Mouse (Mus musculus) neural tube, embryonic 12.5 days (tissue): ENCODE measurements around the gene Cmtm4. TPM values are rescaled to one million over a fixed set of nuclear protein-coding genes. Genes with fewer than 3 reads are reported as not detected.
"Not testable (repeated sequence)": the region's sequence is repeated elsewhere in the genome, so short reads cannot be mapped to it uniquely, and the experiment has no call there.

Source experiments
- ATAC-seq: fragments of 200-750 bp; cut with Nextera tagmentation; 2 replicates; pipeline ENCODE4 v1.8.0; 2017; ENCODE audit warnings: low read depth, mild to moderate bottlenecking, moderate TSS enrichment, moderate library complexity; ENCODE audit not compliant: low FRiP score
- H3K27ac ChIP-seq: fragments of 300-500 bp; sonication (generic); 2 replicates; pipeline ENCODE4 v1.5.1; 2016
- H3K27me3 ChIP-seq: fragments of 300-500 bp; sonication (generic); replicated peaks from 2 replicates; pipeline ENCODE4 v1.6.1; 2016; ENCODE audit warnings: mild to moderate bottlenecking
- H3K36me3 ChIP-seq: fragments of 300-500 bp; sonication (generic); 2 replicates; pipeline ENCODE4 v1.6.1; 2016; ENCODE audit warnings: mild to moderate bottlenecking
- H3K4me1 ChIP-seq: fragments of 300-500 bp; sonication (generic); 2 replicates; pipeline ENCODE4 v1.6.1; 2016
- H3K4me2 ChIP-seq: fragments of 300-500 bp; sonication (generic); replicated peaks from 2 replicates; pipeline ENCODE4 v1.6.1; 2016; ENCODE audit warnings: mild to moderate bottlenecking
- H3K4me3 ChIP-seq: fragments of 300-500 bp; sonication (generic); 2 replicates; pipeline ENCODE4 v1.5.1; 2016
- H3K9ac ChIP-seq: fragments of 300-500 bp; sonication (generic); 2 replicates; pipeline ENCODE4 v1.6.1; 2016; ENCODE audit warnings: mild to moderate bottlenecking
- H3K9me3 ChIP-seq: fragments of 300-500 bp; sonication (generic); 2 replicates; pipeline ENCODE4 v1.6.1; 2016; ENCODE audit warnings: mild to moderate bottlenecking
- WGBS: fragments of 180-500 bp; shearing (Covaris S2); methylation state at CpG from one replicate; pipeline ENCODE4 v1.1.7; 2016; 5-methylcytosine and 5-hydroxymethylcytosine counted together
- polyA plus RNA-seq: library from polyadenylated mRNA; unstranded; fragments of >200 nt; fragmentation: Nextera tagmentation; extraction: Ambion mirVana; gene quantifications from 2 replicates; pipeline ENCODE4 v1.2.1, GENCODE M21; 2016

Cmtm4 gene
- polyA plus RNA-seq, 1 experiment from 2014 or later = 2.3 TPM

DNA sequence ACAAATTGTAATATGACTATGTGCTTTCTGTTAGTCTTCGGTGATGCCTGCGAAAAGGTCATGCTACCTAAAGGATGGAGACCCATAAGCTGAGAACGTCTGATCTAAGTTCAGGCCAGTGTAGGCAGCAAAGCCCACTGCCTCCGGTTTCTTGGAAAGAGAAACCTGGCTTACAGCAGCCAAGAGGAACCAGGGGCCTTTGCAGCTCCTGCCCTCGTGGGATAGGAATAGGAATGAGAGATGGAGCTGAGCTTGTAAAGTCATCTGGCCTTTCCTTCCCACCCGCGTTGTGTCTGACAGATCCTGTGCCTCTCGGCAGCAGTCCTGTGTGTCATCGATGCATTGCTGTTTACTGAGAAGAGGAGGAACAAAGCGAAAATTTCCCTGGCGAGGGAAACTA lies 74.3 kb downstream of the Cmtm4 start, which contains the start of gene Gm11020:
TSS of gene Gm11020 (plus strand) at position 301 of the 400 bp plus-strand sequence.
- not testable (repeated sequence) for H3K27me3 ChIP-seq, H3K4me1 ChIP-seq, H3K36me3 ChIP-seq, H3K4me2 ChIP-seq, H3K9me3 ChIP-seq, H3K27ac ChIP-seq, ATAC-seq, H3K9ac ChIP-seq, H3K4me3 ChIP-seq
- WGBS = 88% methylated on average over 11 of the region's 11 CpGs

- H3K9ac ChIP-seq = no peak overlapping the region
- H3K9me3 ChIP-seq = no peaks in the 10 kb centered on the region
- no peak for ATAC-seq
- WGBS = 87% methylated on average over 4 of the region's 4 CpGs
- no peaks in the 10 kb centered on the region for H3K27me3 ChIP-seq
- H3K36me3 ChIP-seq = no peaks in the 10 kb centered on the region
- H3K27ac ChIP-seq = no peak overlapping the region
- no peaks in the 10 kb centered on the region for H3K4me1 ChIP-seq
- no peak overlapping the region for H3K4me3 ChIP-seq
- no peak overlapping the region for H3K4me2 ChIP-seq
These were observed 82.3 kb downstream of the Cmtm4 start for GRCm38 (mm10) chr8:104313311-104313710.

GRCm38 (mm10) chr8:104312023-104312422 lies 83.6 kb downstream of the Cmtm4 start:
- not testable (repeated sequence) for H3K4me2 ChIP-seq, H3K4me3 ChIP-seq, H3K9me3 ChIP-seq, H3K4me1 ChIP-seq, H3K36me3 ChIP-seq, H3K27me3 ChIP-seq, ATAC-seq, H3K27ac ChIP-seq, H3K9ac ChIP-seq
- WGBS = 89% methylated on average over 3 of the region's 3 CpGs

DNA sequence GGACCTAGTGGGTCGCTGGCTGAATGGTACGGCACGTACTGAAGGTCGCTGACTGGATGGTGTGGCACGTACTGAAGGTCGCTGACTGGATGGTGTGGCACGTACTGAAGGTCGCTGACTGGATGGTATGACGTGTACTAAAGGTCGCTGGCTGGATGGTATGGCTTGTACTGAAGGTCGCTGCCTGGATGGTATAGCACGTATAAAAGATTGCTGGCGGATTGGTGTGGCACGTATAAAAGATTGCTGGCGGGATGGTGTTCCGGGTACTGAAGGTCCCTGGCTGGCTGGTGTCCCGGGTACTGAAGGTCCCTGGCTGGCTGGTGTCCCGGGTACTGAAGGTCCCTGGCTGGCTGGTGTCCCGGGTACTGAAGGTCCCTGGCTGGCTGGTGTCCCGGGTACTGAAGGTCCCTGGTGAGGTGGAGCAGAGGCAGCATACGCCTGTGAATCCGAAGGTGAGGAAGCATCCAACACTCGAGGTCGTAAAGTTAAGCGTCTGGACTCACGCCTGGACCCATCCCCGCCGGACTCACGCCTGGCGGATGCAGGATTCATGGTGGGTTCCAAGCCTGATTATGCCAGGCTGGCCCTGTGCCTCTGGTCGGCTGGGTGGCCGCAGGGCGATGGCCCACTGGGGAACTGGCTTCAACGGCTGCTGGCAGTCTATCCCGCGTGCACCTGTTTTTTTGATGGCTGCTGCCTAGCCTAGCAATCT lies 86.0 kb downstream of the Cmtm4 start, which contains the start of the genes Gm45711 and Cmtm1:
TSS of gene Gm45711 (minus strand) at position 641 of the 715 bp plus-strand sequence.
TSS of gene Cmtm1 (minus strand) at position 705 of the 715 bp plus-strand sequence.
- H3K4me2 ChIP-seq, ATAC-seq, H3K27me3 ChIP-seq, H3K9me3 ChIP-seq, H3K9ac ChIP-seq, H3K36me3 ChIP-seq, H3K27ac ChIP-seq, H3K4me3 ChIP-seq, H3K4me1 ChIP-seq: not testable (repeated sequence)
- WGBS = 90% methylated on average over 36 of the region's 36 CpGs

GRCm38 (mm10) chr8:104308341-104308740 lies 87.3 kb downstream of the Cmtm4 start:
- not testable (repeated sequence) for ATAC-seq, H3K4me1 ChIP-seq

GRCm38 (mm10) chr8:104304962-104305361 lies 90.6 kb downstream of the Cmtm4 start:
- H3K27ac ChIP-seq = no peak overlapping the region
- H3K4me1 ChIP-seq = no peaks in the 10 kb centered on the region
- H3K9me3 ChIP-seq = no peaks in the 10 kb centered on the region
- no peaks in the 10 kb centered on the region for H3K27me3 ChIP-seq
- 91% methylated on average over 11 of the region's 11 CpGs for WGBS
- no peak overlapping the region for H3K4me2 ChIP-seq
- no peaks in the 10 kb centered on the region for H3K36me3 ChIP-seq
- no peak overlapping the region for H3K9ac ChIP-seq
- ATAC-seq = no peak
- no peak overlapping the region for H3K4me3 ChIP-seq

More at GRCm38 (mm10) chr8:104308341-104308740, 87.3 kb downstream of the Cmtm4 start:
- H3K36me3 ChIP-seq, H3K27me3 ChIP-seq, H3K9me3 ChIP-seq, H3K27ac ChIP-seq, H3K9ac ChIP-seq, H3K4me3 ChIP-seq, H3K4me2 ChIP-seq: not testable (repeated sequence)
- 48% methylated on average over 6 of the region's 6 CpGs for WGBS

- H3K4me1 ChIP-seq, H3K27me3 ChIP-seq, H3K27ac ChIP-seq, H3K9ac ChIP-seq, ATAC-seq, H3K4me2 ChIP-seq, H3K4me3 ChIP-seq, H3K9me3 ChIP-seq, H3K36me3 ChIP-seq: not testable (repeated sequence)
- WGBS = 88% methylated on average over 4 of the region's 4 CpGs
These were observed 93.1 kb downstream of the Cmtm4 start for GRCm38 (mm10) chr8:104302536-104302935.

GRCm38 (mm10) chr8:104301577-104301976 lies 94.0 kb downstream of the Cmtm4 start:
- ATAC-seq = 0 out of 2 replicates have a peak, but pooled peaks have one; percentile 53

More at GRCm38 (mm10) chr8:104301577-104301976, 94.0 kb downstream of the Cmtm4 start:
- H3K4me2 ChIP-seq, H3K27ac ChIP-seq, H3K9me3 ChIP-seq, H3K9ac ChIP-seq, H3K36me3 ChIP-seq, H3K4me3 ChIP-seq, H3K4me1 ChIP-seq, H3K27me3 ChIP-seq: not testable (repeated sequence)
- 8% methylated on average over 3 of the region's 3 CpGs for WGBS

Other genes starting within 250 kb of the Cmtm4 start
- 3.7 and 4.3 TPM in 2 replicates for gene Bean1, start 225.4 kb downstream of the Cmtm4 start, polyA plus RNA-seq
- 42.4 and 43.2 TPM in 2 replicates for gene Tk2, start 147.2 kb downstream of the Cmtm4 start, polyA plus RNA-seq
- 35.1 and 38.2 TPM in 2 replicates for gene Cklf, start 144.9 kb downstream of the Cmtm4 start, polyA plus RNA-seq
- gene Cmtm2a, start 102.6 kb downstream of the Cmtm4 start, polyA plus RNA-seq = not detected in 2 replicates
- not detected in 2 replicates for gene Gm45711, start 85.7 kb downstream of the Cmtm4 start, polyA plus RNA-seq
- not detected in 2 replicates for gene Cmtm1, start 85.7 kb downstream of the Cmtm4 start, polyA plus RNA-seq
- gene Gm11020, start 74.2 kb downstream of the Cmtm4 start, polyA plus RNA-seq = not detected in 2 replicates
- gene Cmtm2b, start 73.6 kb downstream of the Cmtm4 start, polyA plus RNA-seq = not detected in 2 replicates
- gene Cmtm3, start 56.4 kb downstream of the Cmtm4 start, polyA plus RNA-seq = 73.6 and 76.8 TPM in 2 replicates
- gene Dync1li2, start 47.2 kb upstream of the Cmtm4 start, polyA plus RNA-seq = 114 and 130 TPM in 2 replicates
- gene Terb1, start 114.1 kb upstream of the Cmtm4 start, polyA plus RNA-seq = 0.18 and 0.27 TPM in 2 replicates
- 112 and 124 TPM in 2 replicates for gene Nae1, start 138.8 kb upstream of the Cmtm4 start, polyA plus RNA-seq
- gene Car7, start 138.9 kb upstream of the Cmtm4 start, polyA plus RNA-seq = 1.3 and 1.4 TPM in 2 replicates
- gene Pdp2, start 195.6 kb upstream of the Cmtm4 start, polyA plus RNA-seq = 17.2 and 17.5 TPM in 2 replicates
- not detected in 2 replicates for gene Cdh16, start 228.6 kb upstream of the Cmtm4 start, polyA plus RNA-seq
- 3.5 and 6.0 TPM in 2 replicates for gene Rrad, start 235.5 kb upstream of the Cmtm4 start, polyA plus RNA-seq
- gene Ciao2b, start 246.2 kb upstream of the Cmtm4 start, polyA plus RNA-seq = 118 and 122 TPM in 2 replicates